Mouse (Mus musculus) liver (tissue): ENCODE measurements at regions not wholly inside any gene's neighbourhood (a gene's known extent, or its start where the extent isn't known, plus 50 kb on each side); places are given as distances from the start of the nearest gene placed in this dataset.
"Not testable (repeated sequence)": the region's sequence is repeated elsewhere in the genome, so short reads cannot be mapped to it uniquely, and the experiment has no call there.

ENCODE experiments used
- DNase-seq: peaks from one replicate; pipeline ENCODE4 v3.0.0-alpha.2; 2020; ENCODE audit warnings: mixed read lengths

DNA sequence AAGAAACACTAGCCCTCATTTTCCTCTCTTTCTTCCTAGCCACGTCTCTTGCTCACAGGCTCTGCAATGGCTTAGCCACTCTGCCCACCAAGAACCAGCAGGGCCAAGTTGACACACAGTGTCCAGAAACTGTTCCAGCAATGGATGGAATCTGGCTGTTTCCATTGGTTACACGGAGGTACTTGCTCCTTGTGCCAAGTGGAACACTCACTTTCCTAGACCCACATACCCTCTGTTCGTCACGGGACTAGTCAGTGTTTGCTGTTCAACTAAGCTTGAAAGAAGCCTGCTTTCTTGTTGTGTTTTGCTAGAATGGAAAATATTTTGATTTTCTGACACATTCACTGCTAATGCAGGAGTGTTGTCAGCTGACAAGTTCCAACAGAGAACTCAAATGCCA lies 575.7 kb upstream of the Gulo start:
- DNase-seq, result no peak

- no peak for DNase-seq
These were observed 571.0 kb upstream of the Gulo start for GRCm38 (mm10) chr14:66579904-66580492.

DNA sequence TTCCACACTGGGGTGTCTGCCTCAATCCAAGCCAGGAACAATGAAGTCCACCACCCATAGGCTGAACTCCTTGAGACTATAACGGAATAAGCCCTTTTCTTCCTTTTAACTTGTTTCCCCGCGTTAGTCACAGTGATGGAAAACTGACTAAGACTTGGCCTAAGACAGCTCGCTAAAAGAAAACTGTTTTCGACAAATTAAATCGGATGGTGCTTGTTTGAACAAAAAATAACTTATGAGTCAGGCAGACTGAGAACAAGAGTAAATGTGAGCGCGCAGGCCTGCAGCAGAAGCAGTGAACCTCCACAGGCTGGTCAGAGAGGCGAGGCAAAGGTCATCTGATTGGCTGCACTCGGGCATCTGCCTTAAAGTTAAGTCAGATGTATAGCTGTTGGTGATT lies 557.6 kb upstream of the Gulo start:
- DNase-seq, result no peak

- no peak for DNase-seq
These were observed 553.7 kb upstream of the Gulo start for GRCm38 (mm10) chr14:66562744-66563143.

- DNase-seq, result no peak
These were observed 552.7 kb upstream of the Gulo start for GRCm38 (mm10) chr14:66561715-66562114.

- DNase-seq, result no peak
These were observed 552.1 kb upstream of the Gulo start for GRCm38 (mm10) chr14:66561042-66561590.

DNA sequence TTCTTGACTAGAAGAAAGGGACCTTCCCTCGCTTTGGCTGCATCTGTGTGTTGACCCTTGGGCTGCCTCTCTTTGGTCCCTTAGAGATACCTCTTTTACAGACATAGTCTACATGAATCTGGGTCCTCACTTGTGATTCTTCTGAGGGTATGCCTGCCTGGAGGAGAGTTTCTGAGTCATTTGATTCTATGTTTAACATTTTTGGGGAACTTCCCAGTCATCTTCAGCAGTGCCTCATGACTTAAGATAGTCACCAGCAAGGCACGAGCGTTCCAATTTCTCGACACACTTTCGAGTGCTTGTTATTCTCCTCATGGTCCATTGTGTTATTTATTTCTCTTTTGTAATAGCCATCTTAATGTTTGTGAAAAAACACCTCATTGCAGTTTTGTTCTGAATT lies 549.4 kb upstream of the Gulo start:
- DNase-seq, result no peak

DNA sequence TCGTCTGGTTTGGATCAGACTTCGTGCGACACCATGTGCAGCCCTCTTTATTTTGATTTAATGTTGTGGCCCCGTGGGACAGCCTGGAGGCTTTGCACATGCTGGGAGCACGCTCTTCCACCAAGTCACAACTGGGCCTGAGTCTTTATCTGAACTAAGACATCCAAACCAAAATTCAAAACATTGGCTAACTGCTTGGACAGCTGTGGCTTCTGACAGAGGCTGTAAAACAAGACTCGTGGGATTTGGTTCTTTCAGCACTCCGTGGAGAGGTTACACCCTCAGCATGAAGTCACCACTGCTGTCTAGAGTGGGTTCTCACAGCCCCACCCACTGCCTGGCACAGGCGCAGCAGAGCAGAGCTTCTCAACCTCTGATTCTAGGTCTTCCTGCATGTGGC lies 548.6 kb upstream of the Gulo start:
- DNase-seq, result no peak

DNA sequence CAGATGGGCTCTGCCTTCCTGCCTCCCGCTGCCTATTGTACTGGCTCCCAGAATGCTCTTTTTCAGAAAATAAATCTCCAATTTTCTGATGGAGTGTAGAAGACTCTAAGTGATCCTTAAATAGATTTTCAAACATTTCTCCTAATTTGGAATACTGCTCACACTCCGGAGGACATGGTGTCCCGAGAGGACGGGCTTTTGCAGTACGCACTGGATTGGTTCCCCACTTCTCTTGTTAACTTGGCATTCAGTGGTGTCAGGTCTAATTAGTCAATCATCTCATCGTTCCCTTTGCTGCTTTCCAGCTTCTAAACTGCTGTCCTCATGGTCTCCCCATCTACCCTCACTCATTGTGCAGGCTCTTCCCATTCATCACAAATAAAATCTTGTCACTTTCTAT lies 529.5 kb upstream of the Gulo start:
- DNase-seq, result no peak

- no peak for DNase-seq
These were observed 525.7 kb upstream of the Gulo start for GRCm38 (mm10) chr14:66534671-66535070.

DNA sequence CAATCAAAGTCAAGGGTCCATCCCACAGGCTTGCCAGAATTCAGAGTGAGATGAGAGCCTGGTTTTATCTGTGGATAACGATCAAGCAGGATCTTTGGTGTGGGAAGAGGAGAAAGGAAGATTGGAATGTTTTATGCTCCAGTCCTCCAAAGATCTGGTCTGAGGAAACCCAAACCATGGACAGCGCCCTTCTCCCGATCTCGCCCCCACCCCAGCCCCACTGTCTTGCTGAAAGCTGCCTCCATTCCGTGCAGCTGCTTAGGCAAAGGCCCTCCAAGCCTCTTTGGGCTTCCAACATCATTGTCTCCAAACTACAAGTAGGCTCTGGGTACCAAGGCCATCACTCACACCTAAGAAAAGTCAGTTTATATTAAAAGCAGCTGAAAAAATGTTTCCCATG lies 519.1 kb upstream of the Gulo start:
- DNase-seq, result peak; percentile 5

- no peak for DNase-seq
These were observed 518.1 kb upstream of the Gulo start for GRCm38 (mm10) chr14:66527061-66527460.

GRCm38 (mm10) chr14:66522856-66523400 lies 513.9 kb upstream of the Gulo start:
- DNase-seq, result no peak

DNA sequence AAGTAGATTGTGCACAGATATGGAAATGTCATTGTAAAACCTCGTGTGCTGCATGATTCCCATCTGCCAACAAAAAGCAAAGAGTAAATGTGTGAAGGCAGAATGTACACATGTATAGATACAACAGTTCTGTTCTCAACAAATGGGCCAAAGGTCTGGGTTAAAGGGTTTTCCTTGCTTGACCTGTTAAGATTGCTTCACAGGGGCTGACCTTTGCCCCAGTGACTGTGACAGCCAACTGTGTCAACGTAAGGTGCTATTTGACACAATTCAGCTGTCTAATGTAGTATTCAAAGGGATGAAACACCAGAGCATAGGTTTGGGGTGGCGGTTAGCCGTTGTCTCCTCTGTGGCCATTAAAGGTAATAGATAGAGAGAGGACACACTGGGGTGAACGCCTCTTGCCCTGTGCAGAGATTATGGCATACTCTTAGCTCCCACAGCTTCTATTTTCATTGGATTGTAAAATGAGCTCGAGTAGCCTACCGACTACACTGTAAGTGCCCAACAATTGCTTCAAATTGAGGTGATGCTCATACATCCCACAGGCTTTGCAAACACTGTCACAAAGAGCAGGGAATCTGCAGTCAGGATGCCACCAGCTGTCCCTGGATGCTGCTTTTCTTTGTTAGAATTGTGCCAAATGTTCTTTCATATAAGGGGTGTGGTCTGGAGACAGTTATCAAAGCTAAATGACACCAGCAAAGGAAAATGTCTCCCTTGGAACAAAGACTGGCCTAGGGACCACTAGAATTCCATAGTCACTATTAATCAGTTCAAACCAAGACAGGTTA lies 513.0 kb upstream of the Gulo start:
- no peak for DNase-seq

DNA sequence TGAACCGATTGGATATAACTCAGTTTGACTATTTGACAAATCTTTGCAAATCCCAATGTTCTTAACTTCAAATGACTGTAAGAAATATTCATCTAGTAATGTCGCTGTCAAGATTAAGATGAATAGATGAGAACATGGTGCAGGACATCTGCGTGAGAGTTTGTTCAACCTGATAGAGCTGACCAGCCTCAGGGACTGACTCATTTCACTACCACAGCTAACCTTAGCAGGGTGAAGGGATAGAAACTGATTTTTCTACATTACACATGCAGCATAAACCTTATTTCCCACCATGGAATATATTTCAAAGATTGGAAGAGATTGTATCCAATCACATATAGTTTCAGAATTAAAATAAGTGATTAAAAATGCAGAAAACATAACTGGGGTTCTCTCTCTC lies 507.8 kb upstream of the Gulo start:
- DNase-seq, result no peak

- DNase-seq, result no peak
These were observed 501.7 kb upstream of the Gulo start for GRCm38 (mm10) chr14:66510750-66511149.

DNA sequence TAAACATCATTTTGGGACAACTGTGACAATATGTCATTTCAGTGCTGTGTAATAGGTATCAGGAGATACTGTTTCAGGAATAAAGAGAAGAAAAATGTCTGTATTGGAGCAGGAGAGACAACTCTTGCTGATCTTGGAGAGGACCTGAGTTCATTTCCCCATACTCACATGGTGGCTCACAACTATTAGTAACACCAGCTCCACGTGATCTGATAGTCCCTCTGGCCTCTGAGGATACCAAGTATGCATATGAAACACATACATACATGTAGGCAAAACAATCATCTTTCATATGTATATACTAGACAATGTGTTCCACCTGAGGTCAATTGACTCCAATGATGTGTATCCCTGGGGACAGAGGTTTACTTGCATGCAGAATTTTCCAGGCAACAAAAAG lies 501.2 kb upstream of the Gulo start:
- DNase-seq, result no peak

DNA sequence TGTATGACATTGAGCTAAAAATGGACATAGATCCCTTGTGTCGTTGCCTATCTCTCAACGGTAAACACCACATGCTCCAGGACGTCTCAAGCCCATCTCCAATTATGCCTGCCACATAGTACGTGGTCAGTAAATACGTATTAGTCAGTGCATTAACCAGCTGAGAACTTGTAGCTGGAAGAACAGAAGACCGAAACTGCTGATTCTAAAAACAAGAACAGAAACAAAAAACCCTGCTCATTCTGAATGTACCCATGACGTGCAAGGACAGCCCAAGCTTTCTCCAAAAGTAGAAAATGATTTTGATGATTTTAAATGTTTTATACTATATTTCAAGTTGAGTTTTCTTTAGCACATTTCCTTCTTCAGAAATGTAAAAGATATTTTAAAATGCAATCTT lies 500.7 kb upstream of the Gulo start:
- DNase-seq, result no peak

- DNase-seq, result no peak
These were observed 493.0 kb upstream of the Gulo start for GRCm38 (mm10) chr14:66501995-66502394.

GRCm38 (mm10) chr14:66499896-66500295 lies 490.9 kb upstream of the Gulo start:
- peak; percentile 38 for DNase-seq

- no peak for DNase-seq
These were observed 486.1 kb upstream of the Gulo start for GRCm38 (mm10) chr14:66495146-66495545.

- peak; percentile 9 for DNase-seq
These were observed 485.5 kb upstream of the Gulo start for GRCm38 (mm10) chr14:66494518-66494923.

- DNase-seq, result no peak
These were observed 484.7 kb upstream of the Gulo start for GRCm38 (mm10) chr14:66493691-66494121.

DNA sequence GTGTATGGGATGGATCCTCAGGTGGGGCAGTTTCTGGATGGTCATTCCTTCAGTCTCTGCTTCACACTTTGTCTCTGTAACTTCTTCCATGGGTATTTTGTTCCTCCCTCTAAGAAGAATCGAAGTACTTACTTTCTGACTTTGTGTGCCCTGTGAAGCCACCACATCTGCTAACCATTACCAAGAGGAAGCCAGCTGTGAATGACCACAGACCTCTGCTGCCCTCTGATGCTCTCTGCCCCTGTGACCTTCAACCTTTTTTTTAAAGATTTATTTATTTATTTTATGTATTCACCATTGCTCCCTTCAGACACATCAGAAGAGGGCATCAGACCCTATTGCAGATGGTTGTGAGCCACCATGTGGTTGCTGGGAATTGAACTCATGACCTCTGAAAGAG lies 475.7 kb upstream of the Gulo start:
- not testable (repeated sequence) for DNase-seq
